Mouse (Mus musculus): ENCODE results near the gene Tchhl1.
A peak's percentile ranks its signal among the peaks of the same experiment; 100 is the strongest.

The Tchhl1 gene

DNA sequence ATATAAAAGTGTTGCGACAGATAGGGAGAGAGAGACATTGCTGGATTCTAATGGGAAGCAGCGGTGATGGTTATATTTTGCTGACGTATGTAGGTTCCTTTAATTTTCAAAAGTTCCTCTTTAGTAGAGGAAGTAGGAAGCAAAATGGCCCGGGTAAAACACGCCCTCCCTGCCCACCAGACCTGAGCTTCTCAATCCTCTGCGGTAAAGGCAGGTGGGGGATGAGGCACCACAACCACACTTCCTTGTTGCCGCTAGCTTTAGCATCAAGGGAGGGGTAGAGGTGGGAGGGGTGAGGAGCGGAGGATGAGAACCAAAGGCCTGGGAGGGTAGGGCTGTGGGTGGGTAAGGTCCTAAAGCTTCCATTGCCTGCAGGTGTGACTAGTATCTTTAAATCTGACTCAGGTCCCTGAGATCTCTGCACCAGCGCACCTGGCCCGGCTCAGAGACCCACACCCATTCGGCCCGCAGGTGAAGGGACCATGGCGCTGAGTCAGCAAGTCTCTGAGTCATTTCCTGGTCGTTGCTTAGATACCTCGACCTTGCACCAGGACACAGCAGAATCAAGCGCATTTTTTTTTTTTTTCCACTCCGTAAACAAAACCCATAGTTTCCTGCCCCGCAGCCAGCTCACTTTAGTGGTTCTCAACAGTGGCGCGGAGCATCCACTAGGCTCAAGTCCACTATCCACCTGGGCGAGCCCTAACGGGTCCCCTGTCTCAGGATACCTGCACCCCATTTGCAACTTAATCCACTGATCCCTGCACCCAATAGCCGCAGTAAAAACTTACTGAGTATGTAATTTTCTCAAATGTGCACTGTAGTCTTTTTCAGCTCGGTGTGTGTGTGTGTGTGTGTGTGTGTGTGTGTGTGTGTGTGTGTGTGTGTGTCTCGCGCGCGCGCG, 37.7 kb downstream of the Tchhl1 start:
- DNase-seq = no peak

DNA sequence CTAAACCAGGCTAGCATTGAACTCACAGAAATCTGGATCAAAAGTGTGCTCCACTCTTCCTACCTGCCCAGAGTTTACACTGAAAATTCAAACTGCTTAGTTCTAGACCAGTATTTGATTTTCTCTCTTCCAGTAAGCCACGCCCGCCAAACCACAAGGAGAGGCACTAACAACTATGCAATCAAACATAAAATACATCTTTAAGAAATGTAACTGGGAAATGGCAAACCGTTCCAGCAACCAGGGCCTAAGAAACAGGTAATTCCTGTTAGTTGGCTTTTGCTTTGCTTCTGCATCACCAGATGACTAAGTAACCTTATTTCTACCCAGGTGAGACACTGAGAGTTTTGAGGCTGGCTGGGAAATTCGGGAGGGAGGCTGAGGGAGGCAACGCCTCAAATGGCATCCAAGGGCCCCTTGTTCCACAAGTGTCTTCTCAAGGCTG, 38.3 kb downstream of the Tchhl1 start:
- DNase-seq = no peak

DNA sequence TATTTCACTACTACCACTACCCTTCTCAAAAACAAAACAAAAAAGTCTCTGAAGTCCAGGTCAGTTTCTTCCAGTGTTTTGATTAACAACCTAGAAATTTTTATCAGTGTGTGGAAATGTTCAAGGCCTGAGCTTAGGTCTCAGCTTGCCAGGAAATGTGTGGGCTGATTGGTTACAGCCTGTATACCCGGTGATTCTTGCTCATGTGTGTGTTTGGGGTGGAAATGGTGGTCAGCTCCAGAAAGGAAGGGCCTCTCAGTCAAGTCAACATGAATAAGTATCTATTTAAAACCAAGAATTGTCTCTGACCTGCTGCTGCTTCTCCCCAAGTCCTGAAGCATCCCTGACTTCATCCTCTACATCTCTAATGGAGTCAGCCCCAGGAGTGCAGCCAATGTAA, 40.7 kb downstream of the Tchhl1 start:
- DNase-seq = no peak

DNA sequence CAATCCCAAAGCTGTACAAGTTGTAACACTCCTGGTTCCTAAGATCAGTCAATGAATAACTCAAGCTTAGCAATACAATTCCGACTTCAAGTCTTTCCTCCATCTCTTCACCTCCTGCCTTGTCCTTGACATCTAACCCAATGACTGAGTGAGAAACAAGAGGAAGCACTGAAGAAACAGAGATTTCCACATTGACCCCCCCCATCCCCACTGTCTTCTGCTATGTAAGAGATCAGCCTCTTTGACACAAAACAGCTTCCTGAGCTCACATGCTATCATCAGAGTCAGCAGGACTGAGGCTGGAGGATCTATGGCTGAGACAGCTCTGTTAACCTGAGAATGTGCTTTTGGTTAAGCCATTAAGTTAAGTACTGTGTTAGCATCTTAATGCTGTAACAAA, 42.5 kb downstream of the Tchhl1 start:
- no peak for DNase-seq

DNA sequence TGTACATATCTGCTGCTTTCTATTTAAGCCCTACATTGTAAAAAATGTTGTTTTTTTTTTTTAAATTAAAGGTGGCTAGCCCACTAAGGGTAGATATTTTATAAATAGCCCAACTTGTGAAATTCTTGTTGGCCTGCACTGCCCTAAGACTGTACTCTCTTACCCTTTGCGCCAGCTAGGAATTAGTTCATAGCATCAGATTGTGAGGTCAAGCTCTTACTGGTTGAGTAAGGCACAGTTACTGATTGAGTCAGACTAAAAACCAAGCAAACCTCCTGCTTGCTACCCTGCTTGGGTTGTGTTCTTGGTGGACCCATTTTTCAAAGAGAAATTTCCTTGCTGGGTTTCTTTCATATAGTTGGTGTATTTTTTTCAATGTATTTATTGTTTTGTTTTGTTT, 43.2 kb downstream of the Tchhl1 start:
- no peak for DNase-seq

DNA sequence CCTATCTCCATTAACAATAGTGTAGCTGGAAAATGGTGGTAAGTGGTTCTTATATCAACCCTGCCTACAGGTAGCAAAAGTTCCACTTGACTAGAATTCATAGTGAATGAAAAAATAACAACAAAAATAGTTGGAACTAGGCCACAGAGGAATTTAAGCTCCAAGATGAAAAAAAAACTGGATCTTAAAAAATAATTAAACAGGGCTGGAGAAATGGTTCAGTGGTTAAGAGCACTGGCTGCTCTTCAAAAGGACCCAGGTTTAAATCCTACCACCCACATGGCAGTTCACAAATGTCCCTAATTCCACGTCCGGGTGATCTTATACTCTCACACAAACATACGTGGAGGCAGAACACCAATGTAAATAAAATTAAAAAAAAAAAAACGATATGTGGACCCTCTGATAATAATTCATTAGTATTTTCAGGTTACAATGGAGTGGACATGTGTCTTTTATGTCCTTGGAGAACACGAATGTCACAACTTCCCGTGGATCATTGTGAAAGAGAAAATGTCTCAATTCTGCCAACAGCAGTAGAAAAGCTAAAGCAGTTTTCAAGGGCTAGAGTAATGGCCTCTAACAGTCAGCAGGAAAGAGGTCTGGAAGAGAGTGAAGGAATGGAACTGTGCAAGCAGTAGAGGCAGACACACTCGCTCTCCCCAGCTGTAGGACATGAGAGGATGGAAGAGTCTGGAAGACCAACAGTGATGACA, 44.0 kb downstream of the Tchhl1 start:
- DNase-seq = no peak

DNA sequence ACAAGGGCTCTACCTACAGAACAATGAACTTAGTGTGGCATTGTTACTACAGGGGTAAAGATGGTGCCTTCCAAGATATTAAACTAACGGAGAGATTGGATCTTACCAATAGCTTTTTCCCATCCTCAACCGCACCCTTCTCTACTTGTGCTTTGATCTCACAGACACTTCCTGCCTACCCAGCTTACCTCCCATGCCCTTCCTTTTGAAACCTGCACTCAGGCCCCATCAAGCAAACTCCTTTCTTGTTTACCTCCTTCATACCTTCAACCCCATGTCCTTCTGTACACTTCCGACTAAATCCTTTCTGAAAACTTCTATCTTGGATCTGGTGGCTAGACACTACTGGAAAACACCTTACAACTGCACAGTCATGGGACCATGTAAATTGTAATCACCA, 46.1 kb downstream of the Tchhl1 start:
- DNase-seq = no peak

DNA sequence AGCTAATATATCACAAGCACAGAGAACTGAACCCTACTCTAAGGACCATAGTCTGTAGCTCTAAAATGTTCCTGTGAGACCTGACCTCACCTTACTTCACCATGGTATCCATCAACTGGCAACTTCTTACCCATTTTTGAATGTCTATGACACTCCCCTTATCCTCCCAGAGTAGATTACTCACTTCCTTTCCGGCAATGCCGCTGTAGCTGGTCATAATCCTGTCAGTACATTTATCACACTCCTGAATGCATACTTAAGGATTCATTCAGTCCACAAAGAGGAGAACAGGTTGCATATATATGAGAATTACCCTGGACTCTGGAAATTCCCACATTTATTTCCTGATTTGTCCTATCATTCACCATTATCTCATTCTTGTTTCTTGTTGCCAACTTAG, 48.8 kb downstream of the Tchhl1 start:
- DNase-seq = no peak

DNA sequence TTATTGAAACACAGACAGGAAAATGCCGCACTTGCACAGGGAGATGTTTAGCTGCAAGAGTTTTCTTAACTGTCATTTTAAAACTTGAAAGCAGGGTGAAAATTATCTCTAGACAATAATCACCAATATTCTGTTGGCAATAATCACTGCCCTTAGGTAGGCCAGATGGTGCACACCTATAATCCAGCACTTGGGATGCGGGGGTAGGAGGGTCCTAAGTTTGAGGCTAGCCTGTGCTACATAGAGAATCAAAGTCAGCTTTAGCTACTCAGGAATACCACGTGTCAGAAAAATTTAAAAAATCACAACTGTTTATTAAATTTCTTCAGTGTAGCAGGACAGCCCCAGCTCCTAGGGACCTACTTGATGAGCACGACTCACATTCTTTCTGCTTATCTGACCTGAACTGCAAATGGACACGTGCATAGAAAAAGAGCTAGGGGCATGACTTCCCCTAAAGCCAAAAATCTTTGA, 51.3 kb downstream of the Tchhl1 start:
- DNase-seq = no peak

DNA sequence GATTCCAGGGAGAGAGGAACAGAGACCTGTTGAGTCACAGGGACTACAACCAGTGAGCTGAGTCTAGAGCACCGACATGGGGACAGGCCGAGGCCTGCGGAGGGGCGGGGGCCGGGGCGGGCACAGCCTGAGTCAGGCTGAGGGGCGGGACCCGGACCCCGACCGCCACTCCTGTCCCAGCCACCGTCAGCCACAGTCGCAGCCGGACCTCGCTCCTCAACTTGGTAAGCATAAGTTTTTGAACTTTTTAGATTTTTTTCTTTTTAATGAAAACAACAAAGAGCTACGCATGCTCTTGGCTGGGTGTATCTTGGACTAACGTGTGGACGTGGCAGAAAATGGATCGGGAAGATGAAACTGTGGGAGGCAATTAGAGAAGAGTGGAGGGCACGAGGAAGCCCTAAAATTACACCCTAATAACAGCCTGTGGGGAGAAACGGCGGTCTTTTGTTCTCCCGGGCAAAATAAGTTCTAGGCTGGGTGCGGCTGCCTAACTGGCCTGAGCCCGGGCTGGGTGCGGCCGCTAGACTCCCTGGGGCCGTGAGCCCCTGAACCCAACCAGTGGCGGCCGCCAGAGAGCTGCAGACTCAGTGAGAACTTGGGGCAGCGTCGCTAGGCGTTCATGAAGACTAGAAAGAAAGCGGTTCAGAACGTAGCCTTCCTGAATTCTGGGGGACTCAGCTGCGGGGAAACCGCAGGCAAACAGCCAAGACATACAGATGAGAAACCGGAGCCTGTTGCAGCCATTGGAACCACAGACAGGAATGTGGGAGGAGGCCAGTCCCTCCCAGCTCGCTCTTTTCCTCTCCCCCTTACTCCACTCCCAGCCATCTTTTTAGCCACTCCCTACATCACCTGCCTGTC, 52.0 kb downstream of the Tchhl1 start, which contains the start of gene S100a11:
S100a11 (plus strand) TSS at position 159 of the 864 bp plus-strand sequence.
- DNase-seq = peak; percentile 3 to 4

Data from cerebellum, postnatal 14 days (tissue).